ENCODE assay signal across 8 mouse cellular contexts in genomic region chr17:74323844-74324243, GRCm38 (mm10). TPM values are rescaled to one million over a fixed set of nuclear protein-coding genes. Genes with fewer than 3 reads are reported as not detected.
DNase-seq lines count a peak whose midpoint lies in the region; ATAC-seq and TF ChIP-seq lines count a peak whose summit lies in the region.

TSS of gene Dpy30 (minus strand) at chr17:74323944.

- H3K4me3 ChIP-seq in C2C12 (ENCODE audit: insufficient read depth, poor library complexity, severe bottlenecking) (no peak within 1 kb of the TSS), ES-Bruce4 (ENCODE audit: low read depth, low read length) (no peak within 1 kb of the TSS)
- H3K4me3 ChIP-seq in forebrain, embryonic 12.5 days (replicated peaks), result no peak within 1 kb of the TSS
- no peak within 1 kb of the TSS for H3K4me3 ChIP-seq in limb, embryonic 15.5 days
- H3K4me3 ChIP-seq in stomach, embryonic 15.5 days (replicated peaks), result no peak within 1 kb of the TSS

- no peak for TF ChIP-seq EP300 in ES-Bruce4 (IDR thresholded peaks at IDR 0.05; ENCODE audit: insufficient read depth, low read depth, low read length)

- WGBS in forebrain, embryonic 12.5 days, result 80% methylated on average over 2 of the region's 2 CpGs
- WGBS in limb, embryonic 15.5 days, result 72% methylated on average over 2 of the region's 2 CpGs
- 77% methylated on average over 2 of the region's 2 CpGs for WGBS in stomach, embryonic 15.5 days

- DNase-seq in kidney, postnatal 14 days, result no peak
- DNase-seq in B cell, adult 2 months, result no peak

- no peaks in the 10 kb centered on the region for H3K9me3 ChIP-seq in ES-Bruce4 (replicated peaks; ENCODE audit: control insufficient read depth, insufficient read depth, low read length, poor library complexity, severe bottlenecking)
- H3K9me3 ChIP-seq in forebrain, embryonic 12.5 days, result no peaks in the 10 kb centered on the region
- H3K9me3 ChIP-seq in limb, embryonic 15.5 days, result no peaks in the 10 kb centered on the region; the same call in 1 of the 2 replicates
- no peaks in the 10 kb centered on the region for H3K9me3 ChIP-seq in stomach, embryonic 15.5 days

- H3K79me3 ChIP-seq in C2C12 (ENCODE audit: low read depth), result no peaks in the 10 kb centered on the region

- H3ac ChIP-seq in C2C12 (ENCODE audit: control insufficient read depth, insufficient read length, low read depth), result no peak within 1 kb of the TSS

- H3K79me2 ChIP-seq in C2C12 (ENCODE audit: control insufficient read depth, insufficient read depth), result no peaks in the 10 kb centered on the region

- no peaks in the 10 kb centered on the region for H3K4me1 ChIP-seq in ES-Bruce4 (ENCODE audit: control insufficient read depth, insufficient read depth, low read length)
- no peaks in the 10 kb centered on the region for H3K4me1 ChIP-seq in forebrain, embryonic 12.5 days
- no peaks in the 10 kb centered on the region for H3K4me1 ChIP-seq in limb, embryonic 15.5 days
- H3K4me1 ChIP-seq in stomach, embryonic 15.5 days, result no peaks in the 10 kb centered on the region

- H3K9ac ChIP-seq in ES-Bruce4 (ENCODE audit: low read depth, poor library complexity, severe bottlenecking), result no peak within 1 kb of the TSS
- no peak within 1 kb of the TSS for H3K9ac ChIP-seq in forebrain, embryonic 12.5 days
- no peak within 1 kb of the TSS for H3K9ac ChIP-seq in limb, embryonic 15.5 days
- no peak within 1 kb of the TSS for H3K9ac ChIP-seq in stomach, embryonic 15.5 days

- no peak for TF ChIP-seq POLR2A in ES-Bruce4 (IDR thresholded peaks at IDR 0.05; ENCODE audit: insufficient read depth, low read length)

- ATAC-seq in forebrain, embryonic 12.5 days (ENCODE audit: low FRiP score), result no peak
- ATAC-seq in hematopoietic stem cell, adult 5-6 weeks (replicated peaks in 1 of 2; ENCODE audit: insufficient read depth in 1 of 2, low FRiP score in 2 of 2, low TSS enrichment in 1 of 2, low read depth in 1 of 2, poor library complexity in 2 of 2, severe bottlenecking in 2 of 2), result no peak
- no peak for ATAC-seq in limb, embryonic 15.5 days (ENCODE audit: insufficient number of reproducible peaks, low FRiP score, low TSS enrichment, low read depth)
- no peak for ATAC-seq in stomach, embryonic 15.5 days (ENCODE audit: insufficient read depth, low FRiP score, low read depth)

- TF ChIP-seq CTCF in C2C12 (IDR thresholded peaks at IDR 0.05; ENCODE audit: control insufficient read depth, insufficient read depth, insufficient read length) (no peak), ES-Bruce4 (IDR thresholded peaks at IDR 0.05; ENCODE audit: low read depth, low read length) (no peak)

- H3K4me2 ChIP-seq in forebrain, embryonic 12.5 days, result no peak within 1 kb of the TSS
- no peak within 1 kb of the TSS for H3K4me2 ChIP-seq in limb, embryonic 15.5 days
- no peak within 1 kb of the TSS for H3K4me2 ChIP-seq in stomach, embryonic 15.5 days

- H3K36me3 ChIP-seq in C2C12 (ENCODE audit: control insufficient read depth, insufficient read depth) (no peaks in the 10 kb centered on the region), ES-Bruce4 (ENCODE audit: control insufficient read depth, insufficient read depth, low read length, poor library complexity, severe bottlenecking) (no peaks in the 10 kb centered on the region)
- H3K36me3 ChIP-seq in forebrain, embryonic 12.5 days (replicated peaks), result no peaks in the 10 kb centered on the region
- no peaks in the 10 kb centered on the region for H3K36me3 ChIP-seq in limb, embryonic 15.5 days
- H3K36me3 ChIP-seq in stomach, embryonic 15.5 days, result no peaks in the 10 kb centered on the region

- H3K27me3 ChIP-seq in C2C12 (ENCODE audit: control insufficient read depth, insufficient read depth, insufficient read length) (no peaks in the 10 kb centered on the region), ES-Bruce4 (ENCODE audit: control insufficient read depth, insufficient read depth, low read length, poor library complexity, severe bottlenecking) (no peaks in the 10 kb centered on the region)
- H3K27me3 ChIP-seq in forebrain, embryonic 12.5 days, result no peaks in the 10 kb centered on the region
- H3K27me3 ChIP-seq in limb, embryonic 15.5 days, result no peaks in the 10 kb centered on the region
- H3K27me3 ChIP-seq in stomach, embryonic 15.5 days (replicated peaks), result no peaks in the 10 kb centered on the region

- no peak within 1 kb of the TSS for H3K27ac ChIP-seq in ES-Bruce4 (ENCODE audit: insufficient read depth, low read length)
- no peak within 1 kb of the TSS for H3K27ac ChIP-seq in forebrain, embryonic 12.5 days
- no peak within 1 kb of the TSS for H3K27ac ChIP-seq in limb, embryonic 15.5 days
- H3K27ac ChIP-seq in stomach, embryonic 15.5 days, result no peak within 1 kb of the TSS

TF ChIP-seq in C2C12, 6 proteins besides CTCF, POLR2A, EP300 and RAD21:
- no peak for TF ChIP-seq MYOG (IDR thresholded peaks at IDR 0.05; ENCODE audit: control insufficient read depth, extremely low read depth, insufficient read length)
- TF ChIP-seq CEBPB (IDR thresholded peaks at IDR 0.05; ENCODE audit: low read depth), result no peak
- no peak for TF ChIP-seq USF1 (IDR thresholded peaks at IDR 0.05; ENCODE audit: low read depth)
- no peak for TF ChIP-seq MYOD1 (IDR thresholded peaks at IDR 0.05; ENCODE audit: control insufficient read depth, insufficient read length, low read depth)
- TF ChIP-seq FOSL1 (IDR thresholded peaks at IDR 0.05; ENCODE audit: insufficient read depth, low read length, poor library complexity, severe bottlenecking), result no peak
- no peak for TF ChIP-seq MAX (IDR thresholded peaks at IDR 0.05)
TF ChIP-seq in C2C12: peak in this region for 0.

RNA-seq across cellular contexts. Expression of gene Dpy30, which starts in this region (rescaled TPM):
- polyA plus RNA-seq in C2C12 (2012; fragmentation: generic; extraction: Trizol) (117 TPM), ES-Bruce4 (2011; ENCODE audit: insufficient read depth, insufficient read length, low read depth, missing spikeins) (244 and 257 TPM in 2 replicates)
- 252 and 269 TPM in 2 replicates for polyA plus RNA-seq in forebrain, embryonic 12.5 days (2016; fragmentation: Nextera tagmentation; extraction: Ambion mirVana)
- 120 and 150 TPM in 2 replicates for total RNA-seq in hematopoietic stem cell, adult 5-6 weeks (2017)
- 178 and 186 TPM in 2 replicates for polyA plus RNA-seq in limb, embryonic 15.5 days (2015; fragmentation: Nextera tagmentation; extraction: Ambion mirVana)
- 224 and 239 TPM in 2 replicates for polyA plus RNA-seq in stomach, embryonic 15.5 days (2015; fragmentation: Nextera tagmentation; extraction: Ambion mirVana)
